Mouse (Mus musculus) brown adipose tissue, adult 24 weeks (tissue): ENCODE measurements around the gene Olfr202. TPM values are rescaled to one million over a fixed set of nuclear protein-coding genes. Genes with fewer than 3 reads are reported as not detected.
"Not testable (repeated sequence)": the region's sequence is repeated elsewhere in the genome, so short reads cannot be mapped to it uniquely, and the experiment has no call there.

ENCODE experiments used
- H3K27ac ChIP-seq: fragments of 200-500 bp; replicated peaks from 2 replicates; pipeline ENCODE4 v1.5.1; 2012; ENCODE audit warnings: low read depth, mild to moderate bottlenecking, low read length
- H3K4me1 ChIP-seq: fragments of 200-500 bp; 2 replicates; pipeline ENCODE4 v1.6.1; 2012; ENCODE audit warnings: low read length, mixed read lengths; ENCODE audit not compliant: control insufficient read depth, insufficient read depth, insufficient read length
- H3K4me3 ChIP-seq: fragments of 200-500 bp; 2 replicates; pipeline ENCODE4 v1.5.1; 2012; ENCODE audit warnings: low read depth, mild to moderate bottlenecking, low read length, moderate library complexity; ENCODE audit not compliant: insufficient read depth
- polyA plus RNA-seq: library from polyadenylated mRNA; stranded (reverse); fragments of >200 nt; gene quantifications from 2 replicates; pipeline ENCODE4 v1.2.4, GENCODE M21; 2012; ENCODE audit not compliant: missing spikeins, insufficient read depth, insufficient read length

The Olfr202 gene
- polyA plus RNA-seq: not detected in 2 replicates

DNA sequence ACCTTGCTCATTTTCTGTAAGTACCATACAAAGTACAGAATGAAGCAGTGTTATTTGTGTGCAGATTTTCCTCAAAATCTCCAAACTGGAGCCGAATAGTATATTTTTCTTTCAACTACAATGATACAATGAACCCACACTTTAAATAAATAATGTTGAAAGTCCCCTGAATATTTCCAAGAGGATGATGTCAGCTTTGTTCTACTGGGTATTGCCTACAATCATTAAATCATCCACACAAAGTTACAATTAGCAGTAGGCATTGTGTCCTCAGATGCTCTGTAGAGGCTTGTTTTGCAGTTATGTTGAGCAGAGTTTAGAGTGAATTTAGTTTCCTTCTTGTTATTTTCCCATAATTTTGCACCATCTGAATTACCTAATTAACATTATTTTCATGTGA, at the start of gene Olfr202:
Gene Olfr202, minus strand, starts transcription at position 101 of the 400 bp plus-strand sequence.
- H3K4me3 ChIP-seq: no peak within 1 kb of the TSS
- H3K27ac ChIP-seq: no peak within 1 kb of the TSS
- H3K4me1 ChIP-seq: no peaks in the 10 kb centered on the region

DNA sequence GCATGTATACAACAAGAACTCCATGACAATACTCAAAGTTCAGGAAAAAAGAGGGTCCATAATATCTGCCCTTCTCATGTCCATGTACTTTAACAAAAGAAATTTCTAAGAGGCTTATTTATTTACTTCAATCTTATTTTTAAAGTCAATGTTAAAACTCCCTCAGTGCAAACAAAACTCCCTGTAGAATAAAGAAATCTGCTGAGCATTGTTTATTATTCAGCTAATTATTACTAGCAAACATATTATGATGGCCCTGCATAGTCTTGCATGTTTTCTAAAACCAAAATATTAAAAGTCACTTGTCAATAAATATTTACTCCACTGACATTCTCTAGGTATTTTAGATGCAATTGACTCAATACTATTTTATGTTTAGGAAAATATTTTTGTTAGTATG, 44.4 kb upstream of the Olfr202 start, which contains the start of gene Olfr205:
Gene Olfr205, minus strand, starts transcription at position 101 of the 400 bp plus-strand sequence.
- Histone ChIP-seq H3K4me3 (no peak within 1 kb of the TSS), H3K27ac (no peak within 1 kb of the TSS), H3K4me1 (no peaks in the 10 kb centered on the region)

DNA sequence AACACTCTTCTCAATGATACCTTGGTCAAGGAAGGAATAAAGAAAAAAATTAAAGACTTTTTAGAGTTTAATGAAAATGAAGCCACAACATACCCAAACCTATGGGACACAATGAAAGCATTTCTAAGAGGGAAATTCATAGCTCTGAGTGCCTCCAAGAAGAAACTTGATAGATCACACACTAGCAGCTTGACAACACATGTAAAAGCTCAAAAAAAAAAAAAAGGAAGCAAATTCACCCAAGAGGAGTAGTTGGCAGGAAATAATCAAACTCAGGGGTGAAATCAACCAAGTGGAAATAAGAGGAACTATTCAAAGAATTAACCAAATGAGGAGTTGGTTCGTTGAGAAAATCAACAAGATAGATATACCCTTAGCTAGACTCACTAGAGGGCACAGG, 36.7 kb upstream of the Olfr202 start:
- not testable (repeated sequence) for H3K27ac ChIP-seq, H3K4me1 ChIP-seq, H3K4me3 ChIP-seq

DNA sequence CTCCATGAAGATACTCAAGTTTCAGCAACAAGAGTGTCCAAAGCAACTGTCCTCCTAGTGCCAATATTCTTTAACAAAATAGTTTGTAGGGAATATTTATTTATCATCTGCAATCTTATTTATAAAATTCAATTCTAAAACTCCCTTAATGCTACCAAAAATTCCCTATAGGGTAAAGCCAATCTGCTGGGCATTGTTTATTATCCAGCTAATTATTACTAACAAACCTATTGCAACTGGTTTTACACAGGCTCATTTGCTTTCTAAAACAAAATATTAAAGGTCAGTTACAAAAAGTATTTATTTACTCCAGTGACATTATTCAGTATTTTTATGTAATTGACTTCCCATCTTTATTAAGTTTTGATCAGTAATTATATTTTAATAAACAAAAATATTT, 31.6 kb upstream of the Olfr202 start, which contains the start of gene Olfr204:
Gene Olfr204, minus strand, starts transcription at position 101 of the 400 bp plus-strand sequence.
- Histone ChIP-seq H3K4me3 (no peak within 1 kb of the TSS), H3K27ac (no peak within 1 kb of the TSS), H3K4me1 (no peaks in the 10 kb centered on the region)

DNA sequence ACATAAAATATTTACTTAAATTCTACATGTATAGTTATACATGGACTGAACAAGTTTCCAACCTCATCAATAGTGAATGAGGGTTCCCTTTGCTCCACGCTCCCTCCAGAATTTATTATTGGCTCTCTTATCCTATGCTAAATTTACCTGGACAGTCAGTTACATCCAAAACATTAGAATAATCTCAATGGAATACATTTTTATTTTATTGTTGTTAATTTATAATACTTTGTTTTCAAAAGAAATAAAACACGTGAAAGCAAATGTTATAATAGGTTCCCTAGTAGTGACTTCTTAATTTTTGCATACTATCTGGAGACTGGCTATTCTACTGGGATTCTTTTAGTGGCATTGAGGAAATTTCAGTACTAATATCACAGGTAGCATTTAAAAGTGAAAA, 12.0 kb upstream of the Olfr202 start, which contains the start of gene Olfr203:
Gene Olfr203, plus strand, starts transcription at position 301 of the 400 bp plus-strand sequence.
- Histone ChIP-seq H3K27ac (no peak within 1 kb of the TSS), H3K4me1 (no peaks in the 10 kb centered on the region), H3K4me3 (no peak within 1 kb of the TSS)

DNA sequence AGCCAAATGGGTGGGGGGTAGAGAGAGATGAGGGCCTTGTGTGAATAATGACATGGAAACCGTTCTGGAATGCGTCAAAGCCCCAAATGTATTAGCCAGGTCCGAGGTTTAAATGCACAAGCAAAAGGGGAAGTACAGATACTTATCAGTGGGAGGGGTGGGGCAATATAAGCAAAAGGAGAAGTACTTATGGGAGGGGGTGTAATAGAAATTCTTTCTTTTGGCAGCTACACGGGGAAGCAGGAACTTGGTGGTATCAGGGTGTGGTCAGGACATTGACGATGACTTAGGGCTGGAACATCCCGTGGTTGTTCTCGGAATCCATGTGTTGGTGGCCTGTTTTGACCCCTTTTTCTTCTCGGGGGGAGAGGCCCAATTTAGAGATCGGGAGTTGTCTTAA, 983 bp upstream of the Olfr202 start:
- H3K27ac ChIP-seq, H3K4me1 ChIP-seq, H3K4me3 ChIP-seq: not testable (repeated sequence)

DNA sequence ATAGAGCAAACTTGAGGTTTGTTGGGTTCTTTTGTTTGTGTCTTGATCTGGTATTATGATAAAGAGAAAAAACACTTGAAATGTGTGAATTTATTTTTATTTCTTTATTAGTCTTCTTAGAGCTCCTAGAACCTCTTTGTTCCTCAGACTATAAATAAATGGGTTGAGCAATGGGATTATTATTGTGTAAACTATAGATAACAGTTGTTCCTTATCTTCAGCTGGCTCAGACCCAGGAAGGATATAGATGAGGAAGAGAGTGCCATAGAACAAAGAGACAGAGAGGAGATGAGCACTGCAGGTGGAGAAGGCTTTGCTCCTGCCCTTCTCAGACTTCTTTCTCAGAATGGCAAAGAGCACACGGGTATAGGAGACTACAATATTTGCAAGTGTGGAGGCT, 3.1 kb downstream of the Olfr202 start:
- Histone ChIP-seq H3K4me3 (no peak overlapping the region), H3K4me1 (no peaks in the 10 kb centered on the region), H3K27ac (no peak overlapping the region)

DNA sequence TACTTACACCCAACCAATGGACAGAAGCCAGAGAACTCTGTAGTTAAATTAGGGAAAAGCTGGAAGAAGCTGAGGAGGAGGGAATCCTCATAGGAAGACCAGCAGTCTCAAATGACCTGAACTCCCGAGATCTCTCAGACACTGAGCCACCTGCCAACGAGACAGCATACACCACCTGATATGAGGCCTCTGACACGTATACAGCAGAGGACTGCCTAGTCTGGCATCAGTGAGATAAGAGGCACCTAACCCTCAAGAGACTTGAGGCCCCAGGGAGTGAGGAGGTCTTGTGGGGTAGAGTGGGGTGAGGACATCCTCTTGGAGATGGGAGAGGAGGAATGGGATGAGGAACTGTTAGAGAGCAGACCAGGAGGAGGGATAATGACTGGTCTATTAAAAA, 6.1 kb downstream of the Olfr202 start:
- Histone ChIP-seq H3K4me1 (no peaks in the 10 kb centered on the region), H3K27ac (no peak overlapping the region), H3K4me3 (no peak overlapping the region)

DNA sequence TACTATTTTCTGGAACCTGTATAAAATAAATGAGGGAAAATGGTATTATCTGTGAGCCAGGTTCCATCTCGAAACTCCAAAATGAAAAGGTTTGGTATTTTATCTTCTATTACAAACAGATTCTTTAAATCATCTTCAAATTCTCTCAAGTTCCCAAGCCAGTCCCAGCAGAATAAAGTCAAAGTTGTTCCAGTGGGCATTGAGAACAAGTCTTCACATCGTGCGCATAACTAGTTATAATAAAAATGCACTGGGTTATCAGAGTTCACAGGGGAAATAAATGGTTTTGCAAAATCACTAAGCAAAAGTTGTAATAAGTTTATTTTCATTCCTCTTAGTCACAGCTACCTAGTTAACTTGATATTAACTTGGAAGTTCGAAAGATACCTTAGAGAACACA, 14.1 kb downstream of the Olfr202 start, which contains the start of gene Olfr201:
Gene Olfr201, minus strand, starts transcription at position 101 of the 400 bp plus-strand sequence.
- not testable (repeated sequence) for H3K4me1 ChIP-seq, H3K27ac ChIP-seq, H3K4me3 ChIP-seq

DNA sequence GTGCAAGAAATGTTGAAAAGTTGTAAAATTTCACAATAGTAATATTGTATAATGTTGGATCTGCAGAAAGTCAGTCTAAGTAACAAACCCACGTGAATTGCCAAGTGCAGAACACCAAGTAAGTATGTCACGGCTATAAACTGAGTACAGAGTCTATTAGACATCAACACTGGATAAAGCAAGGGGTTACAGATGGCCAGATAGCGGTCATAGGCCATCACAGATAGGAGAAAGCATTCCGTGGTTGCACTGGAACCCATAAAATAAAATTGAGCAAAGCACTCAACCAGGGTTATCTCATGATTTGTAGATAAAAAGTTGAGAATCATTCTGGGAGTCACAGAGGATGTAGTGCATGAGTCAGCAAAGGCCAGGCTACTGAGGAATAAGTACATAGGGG, 17.5 kb downstream of the Olfr202 start:
- not testable (repeated sequence) for H3K4me1 ChIP-seq, H3K27ac ChIP-seq, H3K4me3 ChIP-seq

DNA sequence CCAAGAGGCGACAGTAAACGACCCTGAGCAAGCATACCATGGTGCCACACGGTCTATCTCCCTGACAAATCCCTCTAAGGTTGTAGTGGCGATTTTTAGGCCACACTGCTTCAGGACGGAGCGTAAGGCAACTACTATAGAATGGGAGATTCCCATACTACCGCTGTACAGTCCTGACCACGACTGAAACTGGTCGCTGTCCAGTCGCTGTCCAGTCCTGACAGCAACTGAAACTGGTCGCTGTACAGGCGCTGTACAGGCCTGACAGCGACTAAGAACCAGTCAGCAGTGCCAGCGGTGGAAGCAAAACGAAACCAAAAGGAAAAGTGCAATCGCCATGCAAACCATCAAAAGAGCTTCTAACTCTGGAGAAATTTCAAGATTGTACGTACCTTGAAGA, 36.9 kb downstream of the Olfr202 start:
- Histone ChIP-seq H3K4me1 (no peaks in the 10 kb centered on the region), H3K27ac (no peak overlapping the region), H3K4me3 (no peak overlapping the region)

Other genes with a start within 250 kb of the Olfr202 start
- not detected in 2 replicates for gene Olfr187, start 247.0 kb downstream of the Olfr202 start, polyA plus RNA-seq
- not detected in 2 replicates for gene Olfr190, start 208.8 kb downstream of the Olfr202 start, polyA plus RNA-seq
- not detected in 2 replicates for gene Olfr191, start 197.0 kb downstream of the Olfr202 start, polyA plus RNA-seq
- not detected in 2 replicates for gene Olfr193, start 174.9 kb downstream of the Olfr202 start, polyA plus RNA-seq
- not detected in 2 replicates for gene Olfr194, start 165.7 kb downstream of the Olfr202 start, polyA plus RNA-seq
- gene Olfr195, start 139.7 kb downstream of the Olfr202 start, polyA plus RNA-seq: not detected in 2 replicates
- not detected in 2 replicates for gene Olfr196, start 116.3 kb downstream of the Olfr202 start, polyA plus RNA-seq
- gene Olfr198, start 83.3 kb downstream of the Olfr202 start, polyA plus RNA-seq: not detected in 2 replicates
- not detected in 2 replicates for gene Olfr199, start 67.0 kb downstream of the Olfr202 start, polyA plus RNA-seq
- gene Olfr201, start 14.2 kb downstream of the Olfr202 start, polyA plus RNA-seq: not detected in 2 replicates
- not detected in 2 replicates for gene Olfr203, start 12.1 kb upstream of the Olfr202 start, polyA plus RNA-seq
- gene Olfr204, start 31.5 kb upstream of the Olfr202 start, polyA plus RNA-seq: not detected in 2 replicates
- not detected in 2 replicates for gene Olfr205, start 44.3 kb upstream of the Olfr202 start, polyA plus RNA-seq
- not detected in 2 replicates for gene Olfr206, start 62.5 kb upstream of the Olfr202 start, polyA plus RNA-seq
- not detected in 2 replicates for gene Olfr209, start 77.2 kb upstream of the Olfr202 start, polyA plus RNA-seq
- gene Gabrr3, start 120.5 kb upstream of the Olfr202 start, polyA plus RNA-seq: not detected in 2 replicates
- 15.4 and 16.0 TPM in 2 replicates for gene Riox2, start 185.0 kb upstream of the Olfr202 start, polyA plus RNA-seq